Mouse (Mus musculus): ENCODE measurements at regions not wholly inside any gene's neighbourhood (a gene's known extent, or its start where the extent isn't known, plus 50 kb on each side); places are given as distances from the start of the nearest gene placed in this dataset.

DNA sequence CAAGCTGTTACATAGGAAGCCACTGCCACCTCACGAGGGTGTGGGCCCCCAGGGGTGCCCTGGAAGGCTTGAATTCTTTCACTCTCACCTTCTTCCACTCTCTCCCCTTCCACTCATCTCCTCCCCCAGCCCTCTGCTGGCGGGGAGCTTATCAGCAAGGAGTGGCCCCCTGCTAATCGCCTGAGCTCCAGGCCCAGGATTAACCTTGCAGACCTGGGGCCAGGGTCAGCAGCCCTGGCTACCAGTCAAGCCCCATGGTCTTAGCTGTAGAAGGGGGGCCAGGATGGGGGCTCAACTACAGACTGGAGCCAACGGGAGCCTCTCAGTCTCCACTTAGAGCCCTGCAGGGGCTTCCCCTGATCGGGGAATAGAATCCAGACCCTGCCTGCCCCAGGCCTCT lies 75.8 kb upstream of the Larp1 start:
- TF ChIP-seq POLR2A (IDR thresholded peaks at IDR 0.05; ENCODE audit: extremely low read depth, insufficient read depth, low read length) = no peak
- TF ChIP-seq CTCF (IDR thresholded peaks at IDR 0.05; ENCODE audit: low read depth, low read length) = no peak

All from liver, adult 2 months (tissue).